Comparison of ENCODE assay signal across 8 mouse cellular contexts in the genomic region with DNA sequence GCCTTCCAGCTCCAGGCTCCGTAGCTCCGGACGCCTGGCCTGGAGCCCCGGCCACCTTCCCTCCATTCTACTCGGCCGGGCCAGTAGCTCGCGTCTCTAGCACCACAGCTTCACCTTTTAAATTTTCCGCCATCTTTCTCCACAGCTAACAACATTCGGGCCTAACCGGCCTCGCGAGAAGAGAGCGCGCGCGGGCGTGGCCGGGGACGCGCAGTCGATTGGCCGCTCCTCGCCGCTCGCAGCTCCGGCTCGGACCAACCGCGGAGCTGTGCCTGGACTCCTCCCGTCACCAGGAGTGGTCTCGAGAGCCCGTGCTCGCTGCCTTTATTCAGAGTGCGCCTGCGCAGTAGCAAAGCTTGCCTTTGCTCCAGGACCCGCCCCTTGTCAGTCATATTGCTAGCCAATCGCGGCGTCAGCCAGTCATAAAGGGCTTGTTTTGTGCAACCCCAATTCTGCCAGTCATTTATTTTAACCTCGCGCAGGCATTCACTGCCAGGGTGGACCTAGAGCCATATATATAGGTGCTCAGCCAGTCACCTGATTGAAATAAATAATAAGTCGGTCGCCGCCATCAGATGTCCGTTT. TPM values are rescaled to one million over a fixed set of nuclear protein-coding genes. Genes with fewer than 3 reads are reported as not detected.
DNase-seq lines count a peak whose midpoint lies in the region; ATAC-seq and TF ChIP-seq lines count a peak whose summit lies in the region.

A gene (minus strand): TSS at position 331 of the 585 bp plus-strand sequence.

- peaks cover 30% of the 10 kb centered on the region for H3K4me1 ChIP-seq in erythroblast, embryonic 14.5 days (ENCODE audit: control insufficient read depth)
- H3K4me1 ChIP-seq in heart, embryonic 11.5 days (ENCODE audit: control insufficient read depth, insufficient read depth, low read length) = no peaks in the 10 kb centered on the region; the same call in 1 of the 2 replicates
- H3K4me1 ChIP-seq in kidney, embryonic 16.5 days (ENCODE audit: insufficient read depth, low read length) = no peaks in the 10 kb centered on the region
- H3K4me1 ChIP-seq in liver, adult 2 months (ENCODE audit: control insufficient read depth, insufficient read depth, low read length) = peaks cover 3% of the 10 kb centered on the region

- peak; percentile 53 for TF ChIP-seq POLR2A in brain, embryonic 14.5 days (IDR thresholded peaks at IDR 0.05; ENCODE audit: borderline replicate concordance, extremely low read depth, insufficient read depth, insufficient read length, poor library complexity, severe bottlenecking)
- 0 out of 2 replicates have a peak, but pooled peaks have one; percentile 21 for TF ChIP-seq POLR2A in liver, adult 2 months (IDR thresholded peaks at IDR 0.05; ENCODE audit: extremely low read depth, insufficient read depth, low read length)
- TF ChIP-seq POLR2A in myocyte (IDR thresholded peaks at IDR 0.05; ENCODE audit: insufficient read length, low read depth) = peak; percentile 59

- H3K27me3 ChIP-seq in C2C12 (ENCODE audit: control insufficient read depth, insufficient read depth, insufficient read length) = no peaks in the 10 kb centered on the region
- H3K27me3 ChIP-seq in erythroblast, embryonic 14.5 days (ENCODE audit: control insufficient read depth) = no peaks in the 10 kb centered on the region
- H3K27me3 ChIP-seq in heart, embryonic 11.5 days (ENCODE audit: control insufficient read depth, insufficient read depth, low read length) = no peaks in the 10 kb centered on the region
- H3K27me3 ChIP-seq in kidney, embryonic 16.5 days (ENCODE audit: insufficient read depth, low read length) = no peaks in the 10 kb centered on the region
- H3K27me3 ChIP-seq in liver, adult 2 months (ENCODE audit: control insufficient read depth, insufficient read depth, low read length) = no peaks in the 10 kb centered on the region
- H3K27me3 ChIP-seq in myocyte (ENCODE audit: control insufficient read depth, insufficient read depth, insufficient read length) = no peaks in the 10 kb centered on the region
- no peaks in the 10 kb centered on the region for H3K27me3 ChIP-seq in splenic B cell, adult 2 months (ENCODE audit: control insufficient read depth, insufficient read depth, low read length, poor library complexity, severe bottlenecking)

- peak within 1 kb of the TSS; percentile 84 for H3K27ac ChIP-seq in heart, embryonic 11.5 days (ENCODE audit: low read depth, low read length)
- peak within 1 kb of the TSS; percentile 93 for H3K27ac ChIP-seq in kidney, embryonic 16.5 days (ENCODE audit: low read length)
- peak within 1 kb of the TSS; percentile 67 for H3K27ac ChIP-seq in liver, adult 2 months (replicated peaks; ENCODE audit: insufficient read depth, low read depth, low read length)

- H3K36me3 ChIP-seq in C2C12 (ENCODE audit: control insufficient read depth, insufficient read depth) = peaks cover 26% of the 10 kb centered on the region
- H3K36me3 ChIP-seq in erythroblast, embryonic 14.5 days (ENCODE audit: control insufficient read depth) = peaks cover 32% of the 10 kb centered on the region
- no peaks in the 10 kb centered on the region for H3K36me3 ChIP-seq in heart, embryonic 11.5 days (ENCODE audit: control insufficient read depth, insufficient read depth, low read length)
- peaks cover 16% of the 10 kb centered on the region; the same call in 1 of the 2 replicates for H3K36me3 ChIP-seq in kidney, embryonic 16.5 days (ENCODE audit: insufficient read depth, low read length)
- H3K36me3 ChIP-seq in liver, adult 2 months (ENCODE audit: control insufficient read depth, insufficient read depth, low read length) = no peaks in the 10 kb centered on the region; the same call in 1 of the 2 replicates
- no peaks in the 10 kb centered on the region for H3K36me3 ChIP-seq in myocyte (ENCODE audit: control insufficient read depth, insufficient read depth)
- 0 out of 2 replicates have a peak, but pooled peaks cover 2% of the 10 kb centered on the region for H3K36me3 ChIP-seq in splenic B cell, adult 2 months (ENCODE audit: control insufficient read depth, insufficient read depth, low read length, poor library complexity, severe bottlenecking)

- H3K79me2 ChIP-seq in C2C12 (ENCODE audit: control insufficient read depth, insufficient read depth) (peaks cover 47% of the 10 kb centered on the region), myocyte (ENCODE audit: control insufficient read depth, insufficient read depth) (peaks cover 22% of the 10 kb centered on the region)
- H3K79me2 ChIP-seq in liver, adult 2 months (ENCODE audit: control insufficient read depth, insufficient read depth, low read length) = peaks cover 3% of the 10 kb centered on the region; the same call in 1 of the 2 replicates

- 11% methylated on average over 46 of the region's 46 CpGs for WGBS in heart, embryonic 11.5 days (ENCODE audit: insufficient replicate concordance)
- 24% methylated on average over 28 of the region's 46 CpGs for WGBS in kidney, embryonic 16.5 days
- WGBS in liver, adult 2 months = under 1% methylated on average over 43 of the region's 46 CpGs

- 0 out of 2 replicates have a peak, but pooled peaks cover 2% of the 10 kb centered on the region for H3K9me3 ChIP-seq in erythroblast, embryonic 14.5 days (ENCODE audit: control insufficient read depth, low read length)
- no peaks in the 10 kb centered on the region for H3K9me3 ChIP-seq in heart, embryonic 11.5 days (replicated peaks; ENCODE audit: control insufficient read depth, low read length)
- H3K9me3 ChIP-seq in kidney, embryonic 16.5 days (ENCODE audit: low read length) = peaks cover 3% of the 10 kb centered on the region; the same call in 1 of the 2 replicates

- H3K79me3 ChIP-seq in C2C12 (ENCODE audit: low read depth) = peaks cover 30% of the 10 kb centered on the region

- H3K9ac ChIP-seq in heart, embryonic 11.5 days (ENCODE audit: low read depth, low read length) = peak within 1 kb of the TSS; percentile 77
- peak within 1 kb of the TSS; percentile 77 for H3K9ac ChIP-seq in kidney, embryonic 16.5 days (replicated peaks; ENCODE audit: low read length)
- H3K9ac ChIP-seq in liver, adult 2 months (ENCODE audit: low read depth, low read length) = peak within 1 kb of the TSS; percentile 65

- peak; percentile 99 for DNase-seq in brain, embryonic 14.5 days (ENCODE audit: low read depth)
- DNase-seq in liver, adult 2 months (ENCODE audit: extremely low read depth, low read depth, low spot score) = peak; percentile 89
- DNase-seq in splenic B cell, adult 2 months (ENCODE audit: low read depth, low spot score) = peak; percentile 96

- ATAC-seq in heart, embryonic 11.5 days (replicated peaks; ENCODE audit: insufficient number of reproducible peaks, low FRiP score, low TSS enrichment) = peak; percentile 95
- peak; percentile 99 for ATAC-seq in kidney, embryonic 16.5 days (ENCODE audit: low FRiP score, low TSS enrichment)

- H3K4me3 ChIP-seq in C2C12 (ENCODE audit: insufficient read depth, poor library complexity, severe bottlenecking) (peak within 1 kb of the TSS; percentile 60), myocyte (peak within 1 kb of the TSS; percentile 41)
- peak within 1 kb of the TSS; percentile 91 for H3K4me3 ChIP-seq in erythroblast, embryonic 14.5 days (replicated peaks)
- peak within 1 kb of the TSS; percentile 56 for H3K4me3 ChIP-seq in heart, embryonic 11.5 days (ENCODE audit: low read depth, low read length)
- H3K4me3 ChIP-seq in kidney, embryonic 16.5 days (ENCODE audit: low read length) = peak within 1 kb of the TSS; percentile 65
- H3K4me3 ChIP-seq in liver, adult 2 months (ENCODE audit: insufficient read depth, low read depth, low read length) = peak within 1 kb of the TSS; percentile 79

- no peak for TF ChIP-seq CTCF in C2C12 (IDR thresholded peaks at IDR 0.05; ENCODE audit: control insufficient read depth, insufficient read depth, insufficient read length)
- TF ChIP-seq CTCF in brain, embryonic 14.5 days (IDR thresholded peaks at IDR 0.05; ENCODE audit: borderline replicate concordance, extremely low read depth, insufficient read depth, insufficient read length) = no peak
- no peak for TF ChIP-seq CTCF in liver, adult 2 months (IDR thresholded peaks at IDR 0.05; ENCODE audit: low read depth, low read length)

- H3K4me2 ChIP-seq in heart, embryonic 11.5 days = peak within 1 kb of the TSS; percentile 60
- H3K4me2 ChIP-seq in kidney, embryonic 16.5 days (replicated peaks; ENCODE audit: low read depth, low read length) = peak within 1 kb of the TSS; percentile 57
- peak within 1 kb of the TSS; percentile 76 for H3K4me2 ChIP-seq in myocyte (ENCODE audit: low read depth)

- H3ac ChIP-seq in C2C12 (ENCODE audit: control insufficient read depth, insufficient read length, low read depth) = peak within 1 kb of the TSS; percentile 87
- H3ac ChIP-seq in myocyte (ENCODE audit: control insufficient read depth, insufficient read length) = no peak within 1 kb of the TSS

TF ChIP-seq in C2C12, 6 proteins besides CTCF, POLR2A, EP300 and RAD21:
- TF ChIP-seq CEBPB (IDR thresholded peaks at IDR 0.05; ENCODE audit: low read depth) (no peak), FOSL1 (IDR thresholded peaks at IDR 0.05; ENCODE audit: insufficient read depth, low read length, poor library complexity, severe bottlenecking) (no peak), MAX (IDR thresholded peaks at IDR 0.05) (no peak), MYOG (IDR thresholded peaks at IDR 0.05; ENCODE audit: control insufficient read depth, extremely low read depth, insufficient read length) (no peak), USF1 (IDR thresholded peaks at IDR 0.05; ENCODE audit: low read depth) (no peak), MYOD1 (IDR thresholded peaks at IDR 0.05; ENCODE audit: control insufficient read depth, insufficient read length, low read depth) (no peak)

TF ChIP-seq in myocyte, 11 proteins besides CTCF, POLR2A, EP300 and RAD21:
- TF ChIP-seq E2F4 (IDR thresholded peaks at IDR 0.05; ENCODE audit: insufficient read depth) (peak; percentile 91), POLR2AphosphoS2 (IDR thresholded peaks at IDR 0.05; ENCODE audit: insufficient read length, low read depth) (peak; percentile 18), TCF12 (IDR thresholded peaks at IDR 0.05; ENCODE audit: insufficient read depth, poor library complexity, severe bottlenecking) (no peak), MYOD1 (IDR thresholded peaks at IDR 0.05; ENCODE audit: control insufficient read depth in 1 of 3, insufficient read length in 2 of 3, low read depth in 2 of 3) (no peak), CEBPB (IDR thresholded peaks at IDR 0.05; ENCODE audit: insufficient read depth, poor library complexity, severe bottlenecking) (no peak), MYOG (IDR thresholded peaks at IDR 0.05; ENCODE audit: control insufficient read depth in 1 of 3, insufficient read depth in 1 of 3, insufficient read length in 2 of 3, low read depth in 2 of 3) (no peak)
TF ChIP-seq in myocyte: peak in this region for 2.

RNA-seq across cellular contexts. Expression of the gene that starts here (rescaled TPM):
- 106 TPM for polyA plus RNA-seq in C2C12 (2012; fragmentation: generic; extraction: Trizol)
- 46.5 and 56.7 TPM in 2 replicates for polyA plus RNA-seq in brain, embryonic 14.5 days (2012; rRNA removed)
- 1.1 and 1.5 TPM in 2 replicates for polyA plus RNA-seq in erythroblast, embryonic 14.5 days (2012)
- polyA plus RNA-seq in heart, embryonic 11.5 days (2014; fragmentation: Nextera tagmentation; extraction: Ambion mirVana) = 46.1 and 48.6 TPM in 2 replicates
- polyA plus RNA-seq in kidney, embryonic 16.5 days (2015; fragmentation: Nextera tagmentation; extraction: Ambion mirVana) = 66.5 and 70.7 TPM in 2 replicates
- total RNA-seq in liver, adult 2 months (2014; rRNA removed) = 3.5 and 4.6 TPM in 2 replicates
- 4.3 and 4.4 TPM in 2 replicates for polyA plus RNA-seq in liver, adult 2 months (2012; rRNA removed)
- polyA plus RNA-seq in myocyte (2012; fragmentation: generic; extraction: Trizol) = 16.0 TPM

Comparison
In these comparisons a context has a peak if more than half of its experiments do, and no peak if none do; other contexts are left out.
1. Peak in every context shown above with its lines: DNase-seq, ATAC-seq, H3K4me3 ChIP-seq and H3K27ac ChIP-seq.
2. H3K4me3 ChIP-seq: peak in every context shown above with its lines; median percentile 91 in erythroblast, embryonic 14.5 days; 79 in liver, adult 2 months; 65 in kidney, embryonic 16.5 days; 60 in C2C12; 56 in heart, embryonic 11.5 days; 41 in myocyte.